Mouse (Mus musculus) G1E (cell line): ENCODE measurements at regions not wholly inside any gene's neighbourhood (a gene's known extent, or its start where the extent isn't known, plus 50 kb on each side); places are given as distances from the start of the nearest gene placed in this dataset.

Source experiments
- CTCF ChIP-seq: IDR thresholded peaks from 2 replicates; pipeline ENCODE4 v1.5.1; 2012; ENCODE audit warnings: low read depth, low read length, inconsistent platforms, mixed read lengths
- GATA1 ChIP-seq: IDR thresholded peaks from 2 replicates; pipeline ENCODE4 v1.6.1; 2012; ENCODE audit warnings: borderline replicate concordance, low read length, inconsistent platforms, mixed read lengths

DNA sequence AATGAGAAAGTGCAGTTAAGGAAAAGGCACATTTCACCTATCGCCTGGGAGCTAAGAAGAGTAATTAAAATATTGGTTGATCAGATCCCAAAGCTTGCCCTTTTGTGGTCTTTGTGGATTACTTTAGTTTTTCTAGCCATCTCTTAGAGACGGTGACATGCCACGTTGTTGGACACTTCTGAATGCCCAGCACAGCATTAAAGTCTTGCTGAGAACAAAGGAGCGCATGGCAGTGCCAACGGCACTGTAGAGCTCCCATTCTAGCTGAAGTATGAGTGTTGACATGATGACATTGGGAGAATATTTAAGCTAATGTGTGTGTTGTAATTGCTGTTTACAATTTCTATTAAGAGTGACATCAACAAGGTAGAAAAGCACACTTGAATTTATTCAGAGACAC is 424.6 kb downstream of the Ptprc start:
- TF ChIP-seq GATA1 (no peak), CTCF (no peak)
